Mouse (Mus musculus) liver, adult 10 weeks (tissue): Measurements from ENCODE around the gene Grrp1. TPM values are rescaled to one million over a fixed set of nuclear protein-coding genes. Genes with fewer than 3 reads are reported as not detected.

Experiments
- polyA plus RNA-seq: library from polyadenylated mRNA; stranded (reverse); fragments of 350-450 nt; fragmentation: Illumina TruSeq; extraction: RNeasy Lipid Tissue Mini Kit (QIAGEN cat#74804); gene quantifications from one replicate; pipeline ENCODE4 v1.2.3, GENCODE M21; 2014; ENCODE audit warnings: low read depth, low replicate concordance

Grrp1 gene
- polyA plus RNA-seq, result not detected

GRCm38 (mm10) chr4:134253722-134254324 lies at the start of gene Grrp1:
Gene Grrp1, minus strand, starts transcription at chr4:134254106.

GRCm38 (mm10) chr4:134287575-134288025 lies 33.7 kb upstream of the Grrp1 start, which contains the start of gene Pdik1l:
Gene Pdik1l, minus strand, starts transcription at chr4:134287895.

GRCm38 (mm10) chr4:134246719-134247258 lies 7.1 kb downstream of the Grrp1 start, which contains the start of gene Gm30191:
Gene Gm30191, plus strand, starts transcription at chr4:134246935.

GRCm38 (mm10) chr4:134245148-134245843 lies 8.6 kb downstream of the Grrp1 start, which contains the start of gene Zfp593:
Gene Zfp593, minus strand, starts transcription at chr4:134245592.

DNA sequence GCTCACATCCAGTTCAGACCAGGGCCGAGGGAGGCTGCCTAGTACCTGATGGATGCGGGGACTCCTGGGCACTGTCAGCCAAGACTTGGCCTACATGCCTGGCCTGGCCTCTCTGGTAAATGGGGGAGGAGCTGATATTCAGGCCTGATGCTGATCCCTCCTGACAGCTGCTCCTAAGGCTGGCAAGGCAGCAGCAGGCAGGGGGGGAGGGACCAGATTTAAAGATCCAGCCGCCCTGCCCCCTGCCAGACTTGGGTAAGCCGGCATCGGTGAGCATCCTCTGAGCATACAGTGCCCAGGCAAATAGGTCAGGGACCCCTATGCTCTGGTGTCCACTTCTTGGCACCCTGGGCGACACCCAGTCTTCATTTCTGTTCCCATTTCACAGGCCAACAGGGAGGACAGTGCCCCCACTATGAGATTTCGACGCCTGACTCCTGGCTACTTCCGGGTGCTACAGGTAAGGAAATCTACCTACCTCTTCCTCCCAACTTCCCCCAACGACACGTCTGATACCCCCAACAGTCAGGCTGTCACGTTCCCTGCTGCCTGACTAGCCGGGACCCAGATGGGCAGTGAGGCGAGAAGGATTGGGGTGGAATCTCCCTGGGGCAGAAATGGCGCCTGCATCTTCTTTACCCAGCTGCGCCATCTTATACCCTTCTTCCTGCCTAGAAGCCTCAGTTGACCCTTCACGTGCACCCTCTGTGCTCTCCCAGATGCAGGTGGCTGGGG lies 10.2 kb downstream of the Grrp1 start, which contains the start of gene E130218I03Rik:
E130218I03Rik (plus strand) TSS at position 147 of the 735 bp plus-strand sequence.

DNA sequence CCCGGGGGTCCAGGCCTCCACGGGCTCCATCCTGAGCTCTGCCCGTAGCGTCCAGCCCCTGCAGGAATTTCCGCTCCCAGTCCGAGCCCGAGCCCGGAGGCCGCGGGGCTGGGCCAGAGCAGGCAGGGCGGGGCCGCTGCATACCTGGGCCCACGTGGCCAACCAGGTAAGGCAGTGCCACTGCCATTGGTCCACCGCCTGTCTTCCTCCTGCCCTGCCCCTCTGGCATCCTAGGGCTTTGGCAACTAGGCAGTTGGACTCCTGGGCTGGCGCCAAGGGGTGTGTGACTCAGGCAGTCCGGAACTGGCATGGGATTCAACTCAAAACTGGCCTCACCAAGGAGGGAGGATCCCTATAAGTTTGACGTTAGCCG lies 15.6 kb downstream of the Grrp1 start, which contains the start of gene Cnksr1:
Cnksr1 (minus strand) TSS at position 121 of the 373 bp plus-strand sequence.

GRCm38 (mm10) chr4:134227194-134227593 lies 26.7 kb downstream of the Grrp1 start, which contains the start of gene Catsper4:
Gene Catsper4, minus strand, starts transcription at chr4:134227383.

GRCm38 (mm10) chr4:134202904-134203303 lies 51.0 kb downstream of the Grrp1 start, which contains the start of gene Gm7534:
Gene Gm7534, minus strand, starts transcription at chr4:134203004.

Other genes starting within 250 kb of the Grrp1 start
- not detected for gene Lin28a, start 235.3 kb downstream of the Grrp1 start, polyA plus RNA-seq
- gene Zfp683, start 200.3 kb downstream of the Grrp1 start, polyA plus RNA-seq, result not detected
- 0.29 TPM for gene Crybg2, start 193.3 kb downstream of the Grrp1 start, polyA plus RNA-seq
- gene Cd52, start 159.0 kb downstream of the Grrp1 start, polyA plus RNA-seq, result 9.6 TPM
- not detected for gene Ubxn11, start 151.5 kb downstream of the Grrp1 start, polyA plus RNA-seq
- gene Sh3bgrl3, start 125.3 kb downstream of the Grrp1 start, polyA plus RNA-seq, result 1.2 TPM
- 20.6 TPM for gene Cep85, start 67.0 kb downstream of the Grrp1 start, polyA plus RNA-seq
- gene Gm7534, start 51.1 kb downstream of the Grrp1 start, polyA plus RNA-seq, result not detected
- gene Catsper4, start 26.7 kb downstream of the Grrp1 start, polyA plus RNA-seq, result not detected
- gene Cnksr1, start 15.7 kb downstream of the Grrp1 start, polyA plus RNA-seq, result not detected
- not detected for gene E130218I03Rik, start 10.4 kb downstream of the Grrp1 start, polyA plus RNA-seq
- gene Zfp593, start 8.5 kb downstream of the Grrp1 start, polyA plus RNA-seq, result 0.32 TPM
- not detected for gene Gm30191, start 7.2 kb downstream of the Grrp1 start, polyA plus RNA-seq
- 8.1 TPM for gene Pdik1l, start 33.8 kb upstream of the Grrp1 start, polyA plus RNA-seq
- not detected for gene Trim63, start 61.0 kb upstream of the Grrp1 start, polyA plus RNA-seq
- gene Slc30a2, start 89.1 kb upstream of the Grrp1 start, polyA plus RNA-seq, result not detected
- 0.19 TPM for gene Extl1, start 129.7 kb upstream of the Grrp1 start, polyA plus RNA-seq
- gene Pafah2, start 142.2 kb upstream of the Grrp1 start, polyA plus RNA-seq, result 47.7 TPM
- 6.3 TPM for gene Stmn1, start 214.2 kb upstream of the Grrp1 start, polyA plus RNA-seq
- gene Paqr7, start 242.6 kb upstream of the Grrp1 start, polyA plus RNA-seq, result 5.0 TPM